Mouse (Mus musculus) G1E (cell line): ENCODE results near the gene Bcl11b.

Source experiments
- CTCF ChIP-seq: IDR thresholded peaks from 2 replicates; pipeline ENCODE4 v1.5.1; 2012; ENCODE audit warnings: low read depth, low read length, inconsistent platforms, mixed read lengths
- GATA1 ChIP-seq: IDR thresholded peaks from 2 replicates; pipeline ENCODE4 v1.6.1; 2012; ENCODE audit warnings: borderline replicate concordance, low read length, inconsistent platforms, mixed read lengths

DNA sequence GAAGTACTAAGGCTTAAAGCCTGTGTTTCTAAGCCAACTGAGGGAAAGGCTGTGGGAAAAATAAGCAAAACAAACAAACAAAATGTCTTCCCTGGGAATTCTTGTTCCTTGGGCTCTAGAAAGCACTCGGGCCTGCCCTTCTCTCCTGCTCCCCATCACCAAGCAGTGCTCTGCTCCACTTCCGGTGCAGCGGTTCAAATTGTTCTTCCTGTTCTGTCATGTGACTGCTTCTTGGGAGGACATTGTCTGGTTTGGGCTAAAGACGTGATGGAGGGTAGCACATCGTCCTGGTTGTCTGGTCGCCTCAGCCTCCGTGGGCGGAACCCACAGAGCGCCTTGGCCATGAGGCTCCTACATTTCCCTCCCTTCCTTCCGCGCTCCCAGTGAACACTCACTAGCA is 94.6 kb downstream of the Bcl11b start:
- TF ChIP-seq CTCF (no peak), GATA1 (no peak)
